Mouse (Mus musculus): ENCODE data around the gene P3h2.

P3h2 gene

DNA sequence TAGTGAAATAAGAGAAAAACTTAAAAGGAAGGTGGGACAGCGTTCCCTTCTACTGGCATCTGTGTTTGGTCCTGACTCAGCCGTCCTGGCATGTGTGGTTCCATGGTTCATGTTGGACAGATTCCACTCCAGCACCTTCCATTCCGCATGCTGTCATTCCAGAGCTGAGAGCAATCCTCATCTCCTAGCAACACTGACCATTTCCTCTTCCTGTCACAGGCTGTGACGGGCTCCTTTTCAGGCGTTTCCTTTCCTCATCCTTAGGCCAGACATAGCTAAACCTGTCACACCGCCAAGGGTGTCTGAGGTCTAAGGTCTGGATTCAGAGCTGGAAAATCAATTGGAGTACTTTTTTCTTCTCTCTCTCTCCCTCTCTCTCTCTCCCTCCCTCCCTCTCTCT, 40.5 kb downstream of the P3h2 start:
- peak; percentile 53 for DNase-seq

DNA sequence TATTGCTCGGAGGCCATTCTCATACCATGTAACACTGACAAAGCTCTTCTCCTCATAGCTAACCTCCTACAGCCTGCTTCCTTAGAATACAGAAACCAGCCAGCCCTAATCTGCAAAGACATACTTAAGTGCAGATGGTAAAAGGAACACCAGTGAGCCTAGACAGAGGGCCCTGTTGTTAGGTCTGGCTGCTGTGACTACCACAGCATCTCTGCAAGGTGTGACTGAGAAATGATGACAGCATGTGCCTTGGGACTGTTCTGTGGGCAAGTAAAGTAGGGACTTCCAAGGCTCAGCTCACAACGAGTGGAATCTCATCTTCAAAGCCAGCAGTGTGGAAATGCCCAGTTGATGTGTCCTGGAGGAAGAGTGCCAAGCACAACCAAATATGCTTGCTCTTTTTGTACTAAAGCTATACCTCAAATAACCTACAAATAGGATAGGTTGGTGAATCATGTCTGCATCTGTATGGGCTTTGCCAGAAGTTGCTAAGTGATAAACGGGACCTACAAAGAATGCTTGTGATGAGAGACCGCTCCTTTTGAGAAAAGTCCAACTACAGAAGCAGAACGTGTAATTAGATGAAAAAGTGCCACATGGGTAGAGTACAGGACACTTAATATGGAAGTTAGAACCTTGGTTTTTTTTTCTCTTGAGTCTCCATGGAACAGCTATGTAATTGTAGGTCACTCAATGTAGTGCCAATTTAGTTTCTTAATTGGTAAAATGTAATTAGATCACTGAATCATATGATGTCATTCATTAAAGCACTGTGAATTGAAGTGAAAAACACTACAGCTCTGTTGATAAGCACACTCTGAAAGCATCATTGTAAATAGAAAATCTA, 45.1 kb downstream of the P3h2 start:
- DNase-seq: no peak

DNA sequence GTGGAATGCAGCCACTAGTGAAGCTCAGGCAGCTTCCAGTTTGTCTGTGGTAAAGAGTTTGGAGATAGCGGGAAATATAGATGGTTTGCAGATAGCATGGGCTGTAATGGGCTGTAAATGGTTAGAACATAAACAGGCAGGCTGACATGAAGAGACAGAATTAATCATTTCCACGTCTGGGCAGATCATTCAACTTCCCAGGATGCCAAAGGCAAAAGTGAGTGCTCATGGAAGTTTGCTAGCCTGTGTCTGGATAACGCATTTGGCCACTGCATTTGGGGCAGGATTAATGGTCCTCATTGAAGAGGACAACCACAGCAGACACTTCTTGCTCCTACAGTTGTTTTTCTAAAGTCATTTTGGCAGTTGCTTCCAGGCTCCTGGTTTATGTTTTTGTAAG, 52.0 kb downstream of the P3h2 start:
- peak; percentile 57 for DNase-seq

DNA sequence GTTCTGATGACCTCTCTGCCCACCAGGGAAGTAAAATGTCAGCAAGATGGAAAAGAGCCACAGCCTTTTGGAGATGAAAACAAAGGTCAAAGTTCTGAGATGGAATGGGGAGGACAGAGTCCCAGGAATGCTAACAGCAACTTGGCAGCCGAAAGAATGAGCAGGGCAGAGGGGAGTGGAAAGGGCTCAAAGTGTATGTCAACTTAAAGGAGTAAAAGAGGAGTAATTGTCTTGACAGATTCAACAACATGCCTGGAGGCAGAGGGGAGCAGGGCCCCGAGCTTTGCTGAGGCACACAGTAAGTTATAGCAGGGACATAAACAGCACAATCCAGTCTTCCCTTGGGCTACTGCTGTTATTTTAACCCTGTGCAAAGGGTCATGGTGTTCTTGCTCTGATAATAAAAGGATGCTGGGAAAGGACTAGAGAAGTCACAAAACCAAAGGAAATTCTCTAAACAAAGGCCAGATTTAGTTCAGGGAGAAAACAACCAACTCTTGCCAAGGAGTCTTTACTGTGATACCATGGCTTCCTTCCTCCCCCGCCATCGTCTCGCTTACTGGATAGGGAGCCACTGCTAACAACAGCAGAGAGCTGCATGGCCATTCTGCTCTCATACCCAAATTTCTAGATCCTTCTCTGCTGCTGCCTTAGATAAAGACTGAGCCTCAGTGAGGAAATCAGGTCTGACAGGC, 56.0 kb downstream of the P3h2 start:
- DNase-seq: peak; percentile 89

DNA sequence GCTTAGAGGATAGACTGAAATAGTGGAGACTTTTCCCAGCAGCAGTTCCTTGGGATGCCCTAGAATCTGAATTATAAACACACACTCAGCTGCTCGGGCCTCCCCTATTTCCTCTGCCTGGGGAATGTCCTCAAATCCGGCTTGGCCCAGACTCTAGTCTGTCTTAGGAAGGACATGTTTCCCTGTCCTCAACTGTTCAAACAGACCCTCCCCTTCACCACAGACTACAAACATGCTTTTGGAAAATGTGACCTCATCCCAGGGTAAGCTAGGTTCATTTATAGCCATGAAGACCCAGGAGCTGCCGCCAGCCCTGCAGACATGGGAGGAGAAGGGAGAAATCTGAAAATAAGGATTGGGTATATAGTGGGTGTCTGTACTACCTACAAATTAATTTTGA, 57.7 kb downstream of the P3h2 start:
- no peak for DNase-seq

DNA sequence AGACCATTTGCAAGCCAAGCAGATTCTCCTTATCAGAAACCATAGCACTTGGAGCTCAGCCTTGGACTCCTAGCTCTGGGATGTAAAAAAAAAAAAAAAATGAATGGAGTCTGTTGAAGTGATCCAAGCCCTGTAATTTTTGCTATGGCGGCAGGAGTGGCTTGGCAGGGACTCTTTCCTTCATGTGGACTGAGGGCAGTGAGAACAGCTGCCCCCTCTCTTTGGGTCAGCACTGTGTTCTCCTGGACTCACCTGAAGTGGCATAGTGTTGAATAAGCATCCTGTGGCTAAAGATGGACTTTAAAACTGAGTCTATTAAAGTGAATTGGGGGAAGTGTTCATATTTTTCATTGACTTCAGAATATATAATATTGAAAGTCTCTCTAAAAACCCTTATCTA, 58.2 kb downstream of the P3h2 start:
- peak; percentile 55 for DNase-seq

DNA sequence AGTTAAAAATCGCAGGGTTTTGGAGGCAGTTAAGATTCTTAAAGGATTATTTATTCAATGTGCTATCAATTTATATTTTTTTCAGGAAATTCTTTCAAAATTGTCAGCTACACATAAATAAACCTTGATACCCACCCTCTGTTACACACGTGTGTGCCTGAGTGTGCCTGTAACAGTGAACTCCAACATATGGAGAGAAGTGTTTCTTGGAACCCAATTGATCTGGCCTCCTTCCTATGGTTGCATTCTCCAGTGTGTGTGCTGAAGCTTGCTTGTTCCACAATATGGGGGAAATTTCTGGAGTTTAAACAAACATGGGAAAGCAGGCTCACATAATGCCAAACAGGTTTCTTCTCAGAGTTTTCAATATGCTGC, 63.7 kb downstream of the P3h2 start:
- DNase-seq: no peak

DNA sequence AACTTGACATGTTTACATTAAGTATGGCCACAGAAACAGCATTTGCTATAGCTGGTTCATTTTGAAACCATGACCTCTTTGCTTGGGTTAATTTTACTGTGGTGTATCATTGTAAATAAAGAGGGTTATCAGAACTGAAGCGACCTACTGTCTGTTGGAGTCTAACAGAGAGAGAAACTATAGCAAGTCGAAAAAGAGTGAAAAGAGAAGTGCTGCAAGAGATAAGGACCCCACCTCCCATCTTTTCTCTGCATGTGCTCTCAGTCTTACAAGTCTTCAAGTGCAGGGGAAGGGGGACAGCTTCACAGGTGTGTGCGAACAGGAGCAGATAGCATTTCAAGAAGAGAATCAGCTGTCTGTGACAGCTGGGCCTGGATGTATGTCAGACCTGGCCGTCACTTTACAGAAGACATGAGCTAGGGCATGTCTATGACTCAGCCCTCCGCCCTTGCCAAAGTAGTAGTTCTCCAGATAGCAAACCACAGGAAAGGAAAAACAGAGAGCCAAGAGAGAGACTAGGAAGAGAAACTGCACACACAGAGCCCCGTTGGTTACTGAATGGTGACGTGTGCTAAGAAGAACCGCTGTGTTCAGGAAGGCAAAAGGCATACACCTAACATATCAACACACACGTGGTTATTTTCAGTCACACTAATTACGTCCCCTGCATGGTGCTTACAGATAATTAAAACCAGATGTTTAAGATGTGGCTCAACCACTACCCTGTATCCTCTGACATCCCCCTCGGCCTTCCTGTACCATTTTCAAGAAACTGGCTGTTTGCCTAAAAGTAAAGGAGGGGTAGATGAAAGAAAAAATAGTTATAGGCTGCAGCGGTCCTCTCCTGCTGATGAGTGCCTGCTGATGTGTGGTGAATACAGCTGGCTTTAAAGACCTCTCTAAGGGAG, 64.3 kb downstream of the P3h2 start:
- DNase-seq: no peak

DNA sequence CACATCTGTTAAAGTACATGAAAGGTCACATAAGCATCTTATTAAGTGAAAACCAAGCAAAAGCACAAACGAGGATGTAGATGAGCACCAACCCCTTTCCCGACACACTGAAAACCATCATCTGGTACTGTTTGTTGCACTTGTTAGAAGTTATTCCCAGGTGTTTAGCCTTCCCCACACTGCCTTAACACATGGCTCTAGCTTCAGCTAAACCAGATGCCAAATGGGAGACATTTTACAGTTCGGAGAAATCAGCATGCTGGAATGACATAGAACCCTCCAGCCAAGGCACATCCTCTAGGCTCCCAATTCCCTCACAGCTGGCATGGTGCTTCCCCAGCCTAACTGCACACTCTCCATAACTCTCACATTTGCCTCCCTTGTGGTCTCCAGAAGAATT, 66.3 kb downstream of the P3h2 start:
- no peak for DNase-seq

DNA sequence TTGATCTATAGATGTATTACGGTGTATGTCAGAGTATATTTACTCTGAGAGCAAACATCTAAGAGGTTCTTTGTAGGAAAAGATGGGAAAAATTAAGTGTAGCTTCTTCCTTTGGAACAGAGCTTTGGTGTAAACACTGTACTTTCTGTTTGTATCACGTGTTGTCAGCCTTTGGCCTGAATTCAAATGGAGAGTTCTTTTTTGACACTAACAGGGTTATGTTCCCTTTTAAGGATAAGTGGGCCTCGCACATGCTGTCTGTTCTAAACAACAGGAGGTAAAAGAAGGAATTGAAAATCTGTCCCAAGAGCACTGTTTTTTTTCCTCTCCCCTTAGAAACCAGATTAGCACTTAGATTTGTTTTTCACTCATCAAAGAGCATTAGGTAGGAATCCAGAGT, 70.1 kb downstream of the P3h2 start:
- peak; percentile 67 for DNase-seq

DNA sequence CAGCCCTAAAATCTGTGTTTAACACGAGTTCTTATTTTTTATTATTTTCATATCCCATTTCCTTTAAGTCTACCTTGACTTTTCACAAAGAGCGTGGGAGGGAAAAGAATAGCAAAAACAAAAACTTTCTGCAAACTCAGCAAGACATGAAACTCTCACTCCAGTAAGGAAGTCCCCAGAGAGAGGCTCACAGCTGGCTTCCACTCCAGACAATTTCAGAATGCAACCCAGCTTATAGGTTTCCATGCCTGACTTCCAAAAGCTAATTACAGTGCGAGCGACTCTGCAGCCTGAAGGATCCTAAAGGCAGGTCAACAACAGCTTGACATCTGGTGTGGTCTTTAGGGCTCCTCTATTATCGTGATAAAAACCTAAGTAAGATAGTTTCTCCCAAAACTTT, 70.5 kb downstream of the P3h2 start:
- DNase-seq: no peak

DNA sequence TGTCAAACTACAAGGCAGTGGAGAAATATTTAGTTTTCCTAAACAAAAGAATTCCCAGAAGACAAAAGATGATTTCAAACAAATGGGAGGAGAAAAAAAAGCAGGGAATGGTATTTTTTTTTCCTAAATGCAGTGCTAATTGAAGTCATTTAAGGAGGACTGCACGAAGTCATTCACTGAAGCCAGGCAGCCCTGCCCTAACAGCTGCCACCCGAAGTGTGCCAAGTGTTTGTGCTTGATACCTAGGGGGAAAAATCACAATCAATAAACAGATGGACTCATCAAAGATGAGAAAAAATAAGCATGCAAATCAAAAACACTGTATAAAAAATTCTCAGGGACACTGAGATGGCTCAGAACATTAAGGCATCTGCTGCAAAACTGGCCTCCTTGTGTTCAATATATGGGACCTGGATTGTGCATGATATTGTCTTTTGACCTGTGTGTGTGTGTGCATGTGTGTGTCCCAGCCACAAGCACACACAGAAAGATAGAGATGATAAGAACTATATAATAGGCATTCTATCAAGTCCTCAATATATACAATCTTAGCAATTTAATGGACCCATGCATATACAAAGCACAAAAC, 76.1 kb downstream of the P3h2 start:
- DNase-seq: no peak

DNA sequence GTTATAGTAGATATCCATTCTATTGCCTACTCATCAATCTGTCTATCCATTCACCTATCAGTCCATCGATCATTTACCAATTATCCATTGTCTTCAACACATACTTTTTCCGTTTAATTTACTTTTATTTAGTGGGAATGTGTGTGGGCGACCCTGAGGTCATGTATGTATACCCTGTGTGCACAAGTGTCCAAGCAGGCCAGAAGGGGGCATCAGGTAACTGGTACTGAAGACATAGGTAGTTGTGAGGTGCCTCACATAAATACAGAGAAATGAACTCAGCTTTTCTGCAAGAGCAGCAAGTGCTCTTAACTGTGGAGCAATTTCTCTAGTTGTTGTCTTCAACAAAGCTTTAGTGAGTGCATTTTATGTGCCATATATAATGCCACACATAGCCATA, 79.2 kb downstream of the P3h2 start:
- no peak for DNase-seq

DNA sequence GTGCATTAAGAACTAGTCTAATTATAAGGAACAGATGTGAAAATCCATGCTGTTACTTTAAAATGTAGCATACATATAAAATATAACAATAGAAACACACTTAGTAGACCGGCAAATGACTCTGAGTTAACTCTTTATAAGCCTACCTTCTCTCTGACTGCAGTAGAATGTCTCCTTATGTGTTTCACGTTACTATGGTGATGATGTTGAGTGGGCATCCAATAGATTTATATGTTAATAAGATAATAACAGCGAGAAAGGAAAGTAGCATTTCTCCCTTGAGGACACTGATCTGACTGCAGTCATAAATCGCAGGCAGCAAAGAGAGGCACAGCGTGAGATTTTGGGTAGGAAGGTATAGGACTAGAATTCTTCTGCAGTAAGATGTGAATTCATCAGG, 81.0 kb downstream of the P3h2 start:
- no peak for DNase-seq

DNA sequence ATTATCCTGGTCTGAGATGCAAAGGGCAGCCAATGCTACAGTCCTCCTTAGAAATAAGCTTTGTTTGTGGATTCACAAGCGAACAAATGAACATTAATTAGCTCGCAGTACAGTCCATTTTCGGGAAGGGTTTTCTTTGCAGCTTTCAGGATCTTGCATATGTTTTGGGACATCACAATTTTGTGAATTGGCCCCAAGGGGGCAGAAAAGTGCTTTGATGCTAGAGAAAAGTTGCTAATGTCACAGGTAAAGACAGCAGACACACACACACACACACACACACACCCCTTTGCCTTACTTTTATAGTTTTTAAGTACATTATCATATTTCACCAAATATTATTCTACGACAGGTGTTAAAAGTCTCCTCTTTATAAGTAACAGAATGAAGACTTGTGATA, 82.2 kb downstream of the P3h2 start:
- peak; percentile 64 for DNase-seq

DNA sequence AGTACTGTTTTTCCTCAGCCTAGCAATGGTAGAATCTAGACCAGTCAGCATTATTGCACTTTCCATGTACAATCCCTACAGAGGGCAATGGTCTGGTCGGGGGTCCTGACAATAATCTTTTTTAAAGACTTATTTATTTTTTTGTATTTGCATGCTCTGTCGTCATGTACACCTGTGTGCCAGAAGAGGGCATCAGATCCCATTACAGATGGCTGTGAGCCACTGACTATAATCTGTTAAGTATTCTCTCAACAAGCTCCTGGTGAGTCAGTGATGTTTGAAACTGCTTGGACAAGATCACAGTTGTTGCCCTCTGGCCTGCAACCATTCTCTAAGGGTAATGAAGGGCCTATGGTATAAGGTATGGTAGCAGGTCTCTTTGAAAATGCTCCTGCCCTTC, 83.8 kb downstream of the P3h2 start:
- peak; percentile 49 for DNase-seq

DNA sequence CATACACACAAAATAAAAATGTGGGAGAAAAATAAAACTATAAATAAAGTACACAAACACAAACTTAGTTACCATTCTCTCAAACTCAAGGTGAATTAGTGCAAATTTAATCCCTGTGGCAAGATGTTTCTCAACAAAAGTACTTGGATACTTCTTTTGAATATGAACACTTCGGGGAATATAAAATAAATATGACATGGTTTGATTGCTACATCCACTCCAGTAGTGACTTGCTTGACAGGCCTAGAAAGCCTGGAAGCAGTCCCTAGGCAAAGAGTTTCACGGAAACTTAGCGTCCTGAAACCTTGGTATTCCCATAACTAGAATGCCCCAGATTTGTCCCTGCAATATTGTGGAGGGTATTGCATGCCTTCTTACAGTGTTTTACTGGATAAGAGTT, 99.8 kb downstream of the P3h2 start:
- no peak for DNase-seq

DNA sequence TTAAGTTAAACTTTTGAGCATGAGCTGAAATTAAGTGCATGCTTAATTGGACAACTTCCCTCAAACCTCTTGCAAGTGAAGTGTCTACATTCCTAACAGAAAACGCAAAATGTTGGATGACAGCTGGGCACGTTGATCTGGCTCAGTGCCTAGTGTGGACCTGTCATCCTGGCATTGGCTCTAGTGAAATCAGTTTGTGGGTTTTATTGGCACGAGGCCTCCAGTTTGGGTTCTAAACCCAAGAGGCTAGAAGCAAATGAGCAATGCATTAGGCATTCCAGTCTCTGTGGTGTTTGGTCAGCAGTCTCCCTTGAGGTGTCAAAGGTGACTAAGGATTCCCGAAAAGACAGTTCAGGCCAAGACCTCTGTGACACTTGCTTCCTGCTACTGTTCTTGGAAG, 102.3 kb downstream of the P3h2 start:
- DNase-seq: peak; percentile 23

DNA sequence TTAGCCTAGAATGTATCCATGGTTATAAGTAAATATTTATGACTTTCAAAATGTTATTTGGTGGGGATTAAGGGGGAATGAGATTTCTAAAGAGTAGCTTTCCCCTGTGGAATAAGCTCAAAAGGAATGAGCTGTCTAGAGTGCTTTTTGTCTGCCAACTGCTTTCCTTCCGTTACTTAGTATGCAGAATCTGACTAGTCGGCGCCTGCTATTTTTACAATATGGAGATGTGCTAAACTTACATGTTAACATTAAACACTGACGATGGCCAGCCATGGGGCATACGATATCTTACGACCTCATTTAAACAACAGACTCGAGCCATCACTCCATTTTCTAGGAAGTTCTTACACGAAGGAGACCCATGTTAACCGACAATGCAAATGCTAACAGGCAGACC, 102.7 kb downstream of the P3h2 start:
- DNase-seq: no peak

DNA sequence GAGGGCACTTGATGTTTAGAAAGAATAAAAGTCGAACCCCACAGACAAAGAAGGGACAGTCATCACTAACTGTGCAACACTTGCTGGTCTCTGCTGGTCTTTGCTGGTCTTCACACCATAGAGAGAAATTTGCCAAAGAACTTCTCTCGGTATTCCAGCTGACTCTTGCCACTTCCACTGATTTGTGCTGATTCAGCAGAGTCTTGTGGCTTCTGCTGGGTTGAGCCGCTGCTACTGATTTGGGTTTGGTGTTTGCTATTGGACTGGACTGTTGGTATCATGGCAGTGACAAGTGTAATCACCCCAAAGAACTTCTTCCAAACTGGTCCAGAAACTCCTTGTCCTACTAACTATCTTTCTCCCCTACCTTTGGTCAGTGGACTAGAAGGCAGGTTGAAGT, 111.0 kb downstream of the P3h2 start:
- DNase-seq: no peak

DNA sequence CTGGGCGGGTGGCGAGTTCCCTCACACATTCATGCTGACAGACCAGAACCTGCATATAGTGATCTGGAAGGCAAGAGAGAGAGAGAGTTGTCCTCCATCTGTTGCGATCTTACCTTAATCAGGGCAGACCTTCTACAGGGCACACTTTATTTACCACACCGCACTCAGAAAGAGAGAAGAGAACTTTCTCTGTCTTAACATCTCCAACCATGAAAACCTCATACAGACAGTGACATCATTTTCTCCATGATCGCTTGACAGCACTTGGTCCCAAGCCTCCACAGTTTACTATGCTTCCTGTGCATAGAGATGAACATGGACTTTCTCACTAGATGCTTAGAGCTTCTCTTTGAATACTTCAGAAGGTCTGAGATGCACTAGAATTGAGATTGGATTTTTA, 118.4 kb downstream of the P3h2 start:
- no peak for DNase-seq

DNA sequence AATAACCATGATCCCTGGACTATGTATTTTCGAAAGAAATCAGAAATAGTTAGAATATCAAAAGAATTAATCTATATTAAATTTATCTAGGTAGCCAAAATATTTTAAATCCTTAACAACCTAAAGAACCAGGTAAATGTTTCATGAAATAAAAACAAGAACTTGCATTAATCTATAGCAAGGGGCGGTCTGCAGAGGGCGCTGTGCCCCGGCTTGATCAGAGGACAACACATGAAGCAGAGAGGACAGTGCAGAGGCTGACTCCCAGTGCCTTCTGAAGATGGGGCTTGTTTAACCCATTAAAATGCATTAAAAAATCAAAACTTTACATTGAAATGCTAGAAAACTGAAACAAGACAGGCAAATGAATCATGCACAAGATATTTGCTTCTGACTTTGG, 121.9 kb downstream of the P3h2 start:
- DNase-seq: peak; percentile 36

DNA sequence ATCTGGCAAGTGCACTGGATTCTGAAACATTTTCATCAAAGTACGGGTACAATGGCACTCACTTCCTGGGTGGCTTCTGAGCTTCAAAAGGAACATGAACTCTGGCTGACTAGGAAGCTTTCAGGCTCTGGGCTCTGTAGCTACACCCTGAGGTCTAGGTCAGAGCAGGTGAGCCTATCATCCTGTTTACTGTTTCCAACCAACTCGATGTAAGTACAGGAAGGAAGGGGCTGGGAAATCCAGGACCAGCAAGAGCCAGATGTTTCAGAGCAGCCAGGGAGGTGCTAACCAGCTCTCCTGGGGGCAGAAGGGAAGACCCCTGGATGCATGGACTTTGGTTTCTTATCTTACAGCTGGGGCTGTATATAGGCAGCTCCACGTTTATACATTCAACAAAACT, 126.5 kb downstream of the P3h2 start:
- DNase-seq: no peak
